Mouse (Mus musculus) heart, embryonic 13.5 days (tissue): ENCODE results near the gene Olfr548-ps1. TPM values are rescaled to one million over a fixed set of nuclear protein-coding genes. Genes with fewer than 3 reads are reported as not detected.
"Not testable (repeated sequence)": the region's sequence is repeated elsewhere in the genome, so short reads cannot be mapped to it uniquely, and the experiment has no call there.

ENCODE experiments used
- ATAC-seq: fragments of 200-750 bp; cut with Nextera tagmentation; 2 replicates; pipeline ENCODE4 v1.8.0; 2017; ENCODE audit warnings: moderate TSS enrichment; ENCODE audit not compliant: insufficient number of reproducible peaks, low FRiP score, low TSS enrichment; ENCODE audit errors: extremely low read depth
- H3K27ac ChIP-seq: fragments of 300-500 bp; sonication (generic); replicated peaks from 2 replicates; pipeline ENCODE4 v1.5.1; 2015; ENCODE audit warnings: moderate library complexity, mild to moderate bottlenecking, inconsistent platforms
- H3K27me3 ChIP-seq: fragments of 300-500 bp; sonication (generic); replicated peaks from 2 replicates; pipeline ENCODE4 v1.6.1; 2015; ENCODE audit warnings: mild to moderate bottlenecking, inconsistent platforms
- H3K36me3 ChIP-seq: fragments of 300-500 bp; sonication (generic); 2 replicates; pipeline ENCODE4 v1.6.1; 2015; ENCODE audit warnings: mild to moderate bottlenecking, inconsistent platforms
- H3K4me1 ChIP-seq: fragments of 300-500 bp; sonication (generic); 2 replicates; pipeline ENCODE4 v1.6.1; 2015; ENCODE audit warnings: inconsistent platforms
- H3K4me2 ChIP-seq: fragments of 300-500 bp; sonication (generic); 2 replicates; pipeline ENCODE4 v1.6.1; 2015; ENCODE audit warnings: inconsistent platforms, mild to moderate bottlenecking, moderate library complexity
- H3K4me3 ChIP-seq: fragments of 300-500 bp; sonication (generic); 2 replicates; pipeline ENCODE4 v1.5.1; 2015; ENCODE audit warnings: moderate library complexity, mild to moderate bottlenecking, inconsistent platforms
- H3K9ac ChIP-seq: fragments of 300-500 bp; sonication (generic); 2 replicates; pipeline ENCODE4 v1.6.1; 2015; ENCODE audit warnings: inconsistent platforms, mild to moderate bottlenecking, moderate library complexity
- H3K9me3 ChIP-seq: fragments of 300-500 bp; sonication (generic); 2 replicates; pipeline ENCODE4 v1.6.1; 2016; ENCODE audit warnings: inconsistent platforms
- WGBS: fragments of 180-500 bp; shearing (Covaris S2); methylation state at CpG from one replicate; pipeline ENCODE4 v1.1.7; 2015; ENCODE audit warnings: mixed read lengths; 5-methylcytosine and 5-hydroxymethylcytosine counted together
- polyA plus RNA-seq: library from polyadenylated mRNA; unstranded; fragments of >200 nt; fragmentation: Nextera tagmentation; extraction: Ambion mirVana; gene quantifications from 2 replicates; pipeline ENCODE4 v1.2.1, GENCODE M21; 2015

The Olfr548-ps1 gene
- polyA plus RNA-seq, result not detected in 2 replicates

DNA sequence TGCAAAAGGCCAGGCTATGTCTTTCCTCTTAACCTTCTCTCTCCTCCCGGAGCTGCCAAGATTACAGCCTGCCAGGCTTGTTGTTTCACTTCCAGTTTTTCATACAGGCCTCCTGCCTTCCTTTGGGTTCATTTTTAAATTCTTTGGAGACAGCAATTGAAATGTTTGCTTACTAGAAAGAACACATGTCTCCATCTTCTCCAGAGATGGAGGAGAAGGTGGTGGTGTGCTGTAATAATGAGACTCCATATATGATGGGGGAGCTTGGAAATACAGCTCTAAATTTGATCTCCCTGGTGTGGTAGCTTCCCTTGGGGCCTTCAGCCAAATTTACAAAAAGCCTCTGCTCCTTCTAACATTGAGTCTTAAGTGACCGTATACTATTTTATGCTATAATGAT, at the start of gene Olfr548-ps1:
TSS of gene Olfr548-ps1 (plus strand) at position 301 of the 400 bp plus-strand sequence.
- Histone ChIP-seq H3K9me3 (no peaks in the 10 kb centered on the region), H3K9ac (no peak within 1 kb of the TSS), H3K4me1 (no peaks in the 10 kb centered on the region), H3K27ac (no peak within 1 kb of the TSS), H3K4me2 (no peak within 1 kb of the TSS), H3K4me3 (no peak within 1 kb of the TSS), H3K27me3 (no peaks in the 10 kb centered on the region), H3K36me3 (no peaks in the 10 kb centered on the region)
- whole genome bisulfite sequencing, result 73% methylated on average over 2 of the region's 2 CpGs
- ATAC-seq, result no peak

DNA sequence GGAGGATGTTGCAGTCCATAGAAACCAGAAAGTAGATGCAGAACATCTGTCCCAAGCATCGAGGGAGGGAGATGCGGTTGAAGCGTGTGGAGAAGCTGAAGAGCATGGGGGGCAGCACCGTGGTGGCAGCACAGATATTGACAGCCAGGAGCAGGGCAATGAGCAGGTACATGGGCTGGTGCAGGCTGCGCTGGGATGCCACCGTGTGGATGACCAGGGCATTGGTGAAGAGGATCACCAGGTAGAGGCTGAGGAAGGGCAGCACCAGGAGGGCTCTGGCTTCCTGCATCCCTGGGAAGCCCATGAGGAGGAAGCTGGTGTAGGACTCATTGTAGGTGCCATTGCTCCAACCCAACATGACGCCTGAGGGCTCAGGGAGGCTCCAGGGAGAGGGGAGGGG, 46.3 kb upstream of the Olfr548-ps1 start:
- H3K9ac ChIP-seq, result not testable (repeated sequence)

DNA sequence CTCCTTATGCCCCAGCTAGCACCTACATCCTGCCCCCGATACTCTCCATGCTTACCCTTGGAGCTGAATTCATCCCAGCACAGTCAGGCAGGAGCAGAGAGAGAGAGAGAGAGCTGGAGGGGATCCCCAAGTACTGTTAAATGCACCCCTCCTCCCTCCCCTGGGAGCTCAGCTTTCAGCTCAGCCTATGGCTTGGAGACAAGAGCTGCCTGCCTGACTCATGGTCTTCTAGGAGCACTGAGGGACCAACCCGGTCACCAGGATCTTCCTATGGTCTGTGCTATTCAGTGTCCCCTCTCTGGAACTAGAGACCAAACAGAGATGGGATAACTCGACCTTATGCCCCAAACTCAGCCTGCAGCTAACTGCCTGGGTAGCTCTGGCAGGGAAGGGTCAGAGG, 41.2 kb upstream of the Olfr548-ps1 start, which contains the start of gene Olfr545:
TSS of gene Olfr545 (minus strand) at position 101 of the 400 bp plus-strand sequence.
- no peaks in the 10 kb centered on the region for H3K27me3 ChIP-seq
- H3K27ac ChIP-seq, result no peak within 1 kb of the TSS
- no peaks in the 10 kb centered on the region for H3K36me3 ChIP-seq

More for the DNA sequence above, 46.3 kb upstream of the Olfr548-ps1 start:
- not testable (repeated sequence) for H3K27ac ChIP-seq, H3K36me3 ChIP-seq, H3K4me2 ChIP-seq, ATAC-seq, H3K9me3 ChIP-seq, H3K4me3 ChIP-seq, H3K27me3 ChIP-seq, H3K4me1 ChIP-seq
- WGBS, result 39% methylated on average over 6 of the region's 7 CpGs

DNA sequence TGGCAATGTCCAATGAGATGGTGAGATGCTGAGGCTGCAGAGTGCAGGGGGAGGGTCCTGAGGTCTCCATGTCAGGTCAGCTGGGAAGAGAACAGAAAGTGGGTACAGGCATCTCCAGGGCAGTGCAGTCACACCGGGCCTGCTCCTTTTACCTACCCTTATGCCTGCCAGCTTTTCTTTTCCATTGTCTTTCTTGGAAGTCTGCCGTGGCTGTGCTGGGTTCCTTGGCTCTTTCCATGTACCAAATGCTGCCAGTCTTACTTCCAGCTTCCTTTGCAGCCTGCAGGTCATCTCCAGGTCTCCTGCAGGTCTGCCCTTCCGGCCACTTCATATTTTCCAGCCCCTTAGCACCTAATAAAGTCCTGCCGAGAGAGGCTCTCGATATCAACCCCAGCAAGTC, 38.7 kb upstream of the Olfr548-ps1 start:
- no peak for ATAC-seq
- H3K9me3 ChIP-seq, result no peaks in the 10 kb centered on the region
- H3K4me3 ChIP-seq, result no peak overlapping the region
- H3K27me3 ChIP-seq, result no peaks in the 10 kb centered on the region
- no peak overlapping the region for H3K4me2 ChIP-seq
- no peak overlapping the region for H3K9ac ChIP-seq
- no peak overlapping the region for H3K27ac ChIP-seq
- H3K36me3 ChIP-seq, result no peaks in the 10 kb centered on the region
- no peaks in the 10 kb centered on the region for H3K4me1 ChIP-seq
- 62% methylated on average over 5 of the region's 5 CpGs for WGBS

More for the DNA sequence above, 41.2 kb upstream of the Olfr548-ps1 start, which contains the start of gene Olfr545:
- Histone ChIP-seq H3K4me3 (no peak within 1 kb of the TSS), H3K4me1 (no peaks in the 10 kb centered on the region), H3K9ac (no peak within 1 kb of the TSS), H3K9me3 (no peaks in the 10 kb centered on the region), H3K4me2 (no peak within 1 kb of the TSS)
- WGBS, result 60% methylated on average over 3 of the region's 3 CpGs
- no peak for ATAC-seq

DNA sequence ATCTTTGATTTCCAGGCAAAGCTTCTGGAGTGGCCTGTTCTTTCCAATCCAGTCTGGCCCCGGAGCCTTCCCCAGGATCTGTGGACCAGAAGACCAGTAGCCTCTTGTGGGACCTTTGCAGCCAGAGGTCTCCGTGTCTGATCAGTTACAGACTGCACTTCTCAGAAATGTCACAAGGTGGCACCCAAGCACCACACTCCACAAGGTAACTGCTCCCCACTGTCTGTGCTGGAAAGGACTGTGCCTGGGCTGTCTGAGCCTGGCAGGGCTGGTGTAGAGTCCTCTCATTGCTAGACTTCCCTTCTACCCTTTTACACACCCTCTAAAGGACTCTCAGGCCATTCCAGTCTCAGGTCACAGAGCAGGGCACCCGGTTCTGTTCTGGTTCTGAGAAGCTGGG, 33.8 kb upstream of the Olfr548-ps1 start:
- H3K4me1 ChIP-seq, result no peaks in the 10 kb centered on the region
- no peak overlapping the region for H3K27ac ChIP-seq
- 40% methylated on average over 3 of the region's 3 CpGs for WGBS
- no peak overlapping the region for H3K4me3 ChIP-seq
- no peak overlapping the region for H3K4me2 ChIP-seq
- H3K27me3 ChIP-seq, result peaks cover 7% of the 10 kb centered on the region
- no peak overlapping the region for H3K9ac ChIP-seq
- no peaks in the 10 kb centered on the region for H3K36me3 ChIP-seq
- no peaks in the 10 kb centered on the region for H3K9me3 ChIP-seq
- no peak for ATAC-seq

DNA sequence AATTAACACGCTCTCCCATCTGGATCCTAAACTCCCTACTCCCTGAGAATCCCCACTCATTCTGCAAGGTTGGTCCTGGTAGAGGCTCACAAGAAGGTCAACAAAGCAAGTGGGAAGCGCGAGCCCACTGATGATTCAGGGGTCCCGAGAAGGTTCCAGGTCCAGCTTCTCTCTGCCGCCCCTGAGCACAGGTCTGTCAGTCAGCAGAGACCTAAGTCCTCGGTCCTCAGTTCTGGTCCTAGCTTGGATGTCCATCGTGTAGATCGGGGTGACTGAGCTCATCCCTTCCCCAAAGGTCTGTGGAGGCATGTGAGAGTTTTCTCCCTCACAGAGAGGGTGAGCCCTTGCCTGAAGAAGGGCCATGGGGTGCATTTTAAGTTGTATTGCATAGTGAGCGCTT, 32.6 kb upstream of the Olfr548-ps1 start:
- no peak overlapping the region for H3K9ac ChIP-seq
- no peaks in the 10 kb centered on the region for H3K36me3 ChIP-seq
- no peaks in the 10 kb centered on the region for H3K9me3 ChIP-seq
- H3K27ac ChIP-seq, result no peak overlapping the region
- peaks cover 15% of the 10 kb centered on the region for H3K27me3 ChIP-seq
- no peak for ATAC-seq
- no peak overlapping the region for H3K4me2 ChIP-seq
- no peaks in the 10 kb centered on the region for H3K4me1 ChIP-seq
- WGBS, result 77% methylated on average over 9 of the region's 9 CpGs
- no peak overlapping the region for H3K4me3 ChIP-seq

DNA sequence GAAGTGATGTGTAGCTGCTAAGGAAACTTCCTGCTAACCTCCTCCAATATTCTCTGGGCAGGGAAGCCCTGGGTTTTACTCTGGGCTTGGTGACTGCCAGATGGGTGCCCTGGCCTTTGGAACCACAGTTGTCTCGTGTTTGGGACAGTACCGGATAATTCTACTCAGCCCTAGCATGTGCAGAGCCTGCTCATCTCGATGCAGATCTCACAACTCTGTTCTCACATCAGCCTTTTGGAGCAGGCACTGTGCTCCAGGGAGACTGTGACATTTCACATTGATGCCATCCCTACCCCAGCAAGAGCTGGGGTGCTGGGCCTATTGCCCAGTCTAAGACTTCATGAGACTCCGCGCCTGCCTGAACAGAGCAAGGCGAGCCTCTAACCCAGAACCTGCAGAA, 32.0 kb upstream of the Olfr548-ps1 start:
- no peak overlapping the region for H3K4me3 ChIP-seq
- H3K4me1 ChIP-seq, result no peaks in the 10 kb centered on the region
- WGBS, result 79% methylated on average over 6 of the region's 6 CpGs
- no peak overlapping the region for H3K27ac ChIP-seq
- H3K36me3 ChIP-seq, result no peaks in the 10 kb centered on the region
- ATAC-seq, result no peak
- no peak overlapping the region for H3K9ac ChIP-seq
- H3K9me3 ChIP-seq, result no peaks in the 10 kb centered on the region
- H3K27me3 ChIP-seq, result peaks cover 18% of the 10 kb centered on the region
- no peak overlapping the region for H3K4me2 ChIP-seq

DNA sequence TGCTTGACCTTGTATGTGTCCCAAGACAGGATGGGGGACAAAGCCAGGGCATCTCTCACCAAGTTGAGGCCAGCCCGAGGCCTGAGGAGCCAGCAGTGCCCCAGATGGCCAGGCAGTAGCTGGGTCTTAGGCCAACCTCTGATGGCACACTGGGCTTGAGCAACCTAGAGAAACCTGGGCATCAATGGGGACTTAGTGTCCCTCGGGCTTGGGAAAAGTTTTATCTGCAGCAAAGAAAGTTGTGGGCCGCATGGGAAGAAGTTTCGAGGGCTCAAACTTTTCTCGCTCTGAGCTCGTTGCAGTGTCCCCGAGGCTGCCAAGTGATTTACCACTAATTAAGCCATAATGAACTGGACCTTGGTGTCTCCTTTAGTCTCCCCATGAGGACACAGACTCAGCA, 31.0 kb upstream of the Olfr548-ps1 start:
- Histone ChIP-seq H3K9me3 (no peaks in the 10 kb centered on the region), H3K27me3 (peaks cover 29% of the 10 kb centered on the region), H3K9ac (no peak overlapping the region), H3K4me2 (no peak overlapping the region), H3K4me3 (no peak overlapping the region), H3K27ac (no peak overlapping the region), H3K4me1 (no peaks in the 10 kb centered on the region), H3K36me3 (no peaks in the 10 kb centered on the region)
- ATAC-seq, result no peak
- 78% methylated on average over 7 of the region's 7 CpGs for WGBS

DNA sequence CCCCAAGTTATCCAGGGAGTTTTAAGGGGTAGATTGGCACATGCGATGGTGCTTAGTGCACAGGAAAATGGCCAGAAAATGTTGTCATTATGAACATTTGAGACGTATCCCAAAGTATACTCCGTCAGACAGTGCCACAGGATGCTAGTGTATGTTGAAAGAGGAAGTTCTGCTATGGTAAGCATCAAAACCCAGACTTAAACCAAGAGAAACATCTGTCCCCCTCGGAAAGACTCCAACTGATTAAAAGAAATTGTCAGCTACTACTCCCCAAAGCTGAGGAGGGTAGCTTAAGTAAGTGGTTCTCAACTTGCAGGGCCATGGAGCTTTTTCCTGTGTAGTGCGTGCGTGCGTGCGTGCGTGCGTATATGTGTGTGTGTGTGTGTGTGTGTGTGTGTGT, 28.8 kb upstream of the Olfr548-ps1 start:
- Histone ChIP-seq H3K4me3 (no peak overlapping the region), H3K9ac (no peak overlapping the region), H3K4me2 (no peak overlapping the region), H3K9me3 (no peaks in the 10 kb centered on the region), H3K27ac (no peak overlapping the region), H3K36me3 (no peaks in the 10 kb centered on the region), H3K4me1 (peaks cover 7% of the 10 kb centered on the region), H3K27me3 (peaks cover 43% of the 10 kb centered on the region)
- ATAC-seq, result no peak
- WGBS, result 87% methylated on average over 10 of the region's 10 CpGs

DNA sequence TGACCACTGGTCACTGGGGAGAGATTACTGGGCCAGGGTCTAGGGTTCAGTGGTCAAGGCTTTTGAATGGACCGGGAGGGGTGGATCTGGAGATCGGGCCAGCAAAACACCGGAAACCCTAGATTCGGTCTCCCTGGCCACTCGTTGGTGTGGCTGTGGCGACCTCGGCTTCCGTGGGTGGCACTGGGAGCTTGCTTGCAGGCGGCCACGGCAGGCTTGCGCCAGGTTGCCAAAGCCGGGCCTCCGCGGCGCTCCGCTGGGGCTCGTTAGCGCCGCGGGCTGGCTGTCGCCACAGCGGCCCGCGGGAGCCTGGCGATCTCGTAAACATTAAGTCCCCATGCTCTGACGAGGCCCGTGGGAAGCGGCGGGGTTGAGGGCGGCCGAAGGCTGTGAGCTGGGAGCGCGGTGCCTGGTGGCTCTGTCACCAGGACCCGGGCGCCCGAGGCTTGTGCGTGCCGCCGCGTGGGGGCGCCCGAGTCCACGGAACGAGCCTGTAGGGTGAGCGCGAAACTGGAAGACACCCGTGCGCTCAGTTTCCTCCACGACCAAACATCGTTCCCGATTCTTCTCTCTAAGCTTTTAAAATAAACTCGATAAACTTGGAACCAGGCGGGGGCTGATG, 27.8 kb upstream of the Olfr548-ps1 start:
- Histone ChIP-seq H3K36me3 (no peaks in the 10 kb centered on the region), H3K9me3 (no peaks in the 10 kb centered on the region), H3K27me3 (peaks cover 51% of the 10 kb centered on the region), H3K27ac (no peak overlapping the region), H3K9ac (peak overlapping the region; percentile 81), H3K4me2 (peak overlapping the region; percentile 87), H3K4me3 (peak overlapping the region; percentile 57), H3K4me1 (peaks cover 7% of the 10 kb centered on the region)
- 1% methylated on average over 53 of the region's 54 CpGs for WGBS
- peak; percentile 64; the same call in 1 of the 2 replicates for ATAC-seq

DNA sequence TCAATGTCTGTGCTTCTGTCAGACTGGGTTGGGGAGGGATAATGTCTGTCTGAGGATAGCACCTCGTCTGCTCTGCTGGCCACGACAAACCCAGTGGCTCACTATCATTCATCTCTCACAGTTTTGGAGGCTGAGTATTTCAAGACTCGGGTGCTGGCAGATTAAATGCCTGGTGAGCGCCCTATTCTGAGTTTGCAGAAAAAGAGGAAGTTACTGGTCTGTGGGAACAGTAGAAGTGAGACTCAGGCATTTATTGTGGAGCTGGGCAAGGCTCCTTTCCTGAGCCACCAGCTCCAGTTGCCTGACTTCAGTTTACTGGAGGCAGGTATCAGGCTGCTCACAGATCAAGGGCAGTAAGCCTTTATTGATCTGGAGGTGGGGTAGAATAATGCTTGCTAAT, 26.6 kb upstream of the Olfr548-ps1 start:
- Histone ChIP-seq H3K4me3 (no peak overlapping the region), H3K27me3 (peaks cover 51% of the 10 kb centered on the region), H3K4me1 (peaks cover 7% of the 10 kb centered on the region), H3K9me3 (no peaks in the 10 kb centered on the region), H3K9ac (no peak overlapping the region), H3K4me2 (no peak overlapping the region), H3K36me3 (no peaks in the 10 kb centered on the region), H3K27ac (no peak overlapping the region)
- no peak for ATAC-seq
- WGBS, result 34% methylated on average over 4 of the region's 4 CpGs
